Mouse (Mus musculus) adrenal gland, postnatal 4 days (tissue): Measurements from ENCODE around the gene Gm28374. TPM values are rescaled to one million over a fixed set of nuclear protein-coding genes. Genes with fewer than 3 reads are reported as not detected.

Source experiments
- DNase-seq, 2 experiments: peaks; one replicate each; pipeline ENCODE4 v3.0.0; 2021 to 2022; ENCODE audit warnings: low spot score in 2 of 2, mixed read lengths in 2 of 2
- total RNA-seq, 2 experiments: library from RNA; stranded (reverse); gene quantifications; 2 replicates each; pipeline ENCODE4 v1.2.3; 2021

Gene Gm28374
- total RNA-seq, 2 experiments from 2014 or later: 0.95 TPM; not detected in 1

DNA sequence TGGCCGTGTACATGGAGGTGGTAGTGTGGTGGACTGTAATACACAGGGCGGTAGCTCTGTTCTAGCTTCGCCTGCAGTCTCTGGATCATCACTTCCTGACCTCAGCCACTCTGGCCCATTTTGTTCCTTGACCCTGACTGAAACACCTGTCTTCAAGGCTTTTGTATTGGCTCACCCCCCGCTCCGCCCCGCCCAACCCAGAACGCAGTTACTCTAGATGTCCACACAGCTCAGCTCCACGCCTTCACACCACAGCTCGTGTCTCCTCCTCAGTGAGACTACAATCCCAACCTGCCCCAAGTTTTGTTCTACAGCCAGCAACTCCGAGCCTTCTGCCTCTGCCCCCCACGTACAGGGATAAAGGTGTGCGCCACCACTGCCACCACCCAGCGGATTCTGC is 6.8 kb upstream of the Gm28374 start:
- no peak for DNase-seq

DNA sequence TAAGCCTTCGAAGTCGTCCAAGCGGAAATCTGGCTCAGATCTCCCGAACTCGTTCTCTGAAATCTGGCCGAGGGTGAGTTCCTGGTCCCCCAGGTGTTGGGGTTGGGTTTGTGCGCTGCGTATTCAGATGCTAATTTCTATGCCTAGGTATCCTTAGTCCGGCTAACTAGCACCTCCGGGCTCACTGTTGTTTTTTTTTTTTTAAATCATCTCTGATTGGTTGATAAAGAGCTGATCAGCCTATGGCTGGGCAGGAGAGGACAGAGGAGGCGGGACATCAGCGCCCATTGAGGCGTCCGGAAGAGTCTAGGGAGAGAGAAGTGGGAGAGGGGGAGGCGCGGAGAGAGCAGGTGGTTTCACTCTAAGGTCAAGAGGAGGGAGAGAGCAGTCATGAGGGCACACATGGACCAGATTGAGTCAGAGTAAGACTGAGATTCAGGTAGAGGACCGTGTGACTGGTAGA is 3.4 kb upstream of the Gm28374 start:
- peak in 1 of 2 experiments; percentile 32 for DNase-seq

- peak; percentile 83 to 89 for DNase-seq
Observed at GRCm38 (mm10) chr19:6084478-6085248, 2.6 kb upstream of the Gm28374 start, which contains the start of the genes Zfpl1 and Cdca5. Gene Zfpl1, minus strand, starts transcription at chr19:6084956. Gene Cdca5, plus strand, starts transcription at chr19:6084983.

- no peak for DNase-seq
Observed at GRCm38 (mm10) chr19:6079983-6080480, 2.0 kb downstream of the Gm28374 start, which contains the start of gene Tmem262. Gene Tmem262, plus strand, starts transcription at chr19:6080033.

DNA sequence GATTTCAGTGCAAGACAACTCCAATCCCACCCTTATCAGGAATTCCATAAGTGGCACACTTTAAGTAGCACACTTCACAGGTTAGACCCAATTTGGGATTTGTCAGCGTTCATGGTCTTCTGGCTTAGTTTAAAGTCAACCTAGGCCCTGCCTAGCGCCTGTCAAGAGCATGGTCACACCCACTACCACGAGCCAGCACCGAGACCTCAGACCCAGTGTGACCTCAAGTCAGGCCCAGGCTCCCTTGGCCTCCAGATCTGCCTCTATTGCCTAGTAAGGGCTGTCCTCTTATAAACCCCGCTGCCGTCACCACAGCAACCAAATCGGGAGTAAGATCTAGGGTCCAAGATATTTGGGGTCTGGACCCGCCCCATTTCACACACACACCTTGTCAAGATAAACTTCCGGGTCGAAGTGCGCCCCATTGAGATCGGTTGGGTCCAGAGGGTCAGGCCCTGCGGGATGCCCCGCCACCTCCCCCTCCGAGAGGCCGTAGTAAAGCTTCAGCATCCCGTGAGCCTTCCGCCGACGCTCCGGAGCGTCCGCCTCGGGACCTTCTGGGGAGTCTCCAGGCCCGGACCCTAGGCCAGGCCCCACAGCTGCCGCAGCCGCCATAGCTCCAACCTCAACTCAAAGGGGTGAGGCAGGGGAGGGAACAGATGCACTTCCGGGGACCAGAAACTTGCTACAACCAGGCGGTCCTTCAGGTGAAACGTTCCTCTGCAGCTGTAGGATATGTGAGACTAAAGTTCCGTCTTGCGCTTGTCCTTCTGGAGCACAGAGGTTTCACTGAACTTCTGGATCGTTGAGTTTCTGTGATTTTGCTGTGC is 5.3 kb downstream of the Gm28374 start, which contains the start of gene Vps51:
Gene Vps51 (minus strand): TSS at position 668 of the 830 bp plus-strand sequence.
- peak; percentile 62 to 67 for DNase-seq

DNA sequence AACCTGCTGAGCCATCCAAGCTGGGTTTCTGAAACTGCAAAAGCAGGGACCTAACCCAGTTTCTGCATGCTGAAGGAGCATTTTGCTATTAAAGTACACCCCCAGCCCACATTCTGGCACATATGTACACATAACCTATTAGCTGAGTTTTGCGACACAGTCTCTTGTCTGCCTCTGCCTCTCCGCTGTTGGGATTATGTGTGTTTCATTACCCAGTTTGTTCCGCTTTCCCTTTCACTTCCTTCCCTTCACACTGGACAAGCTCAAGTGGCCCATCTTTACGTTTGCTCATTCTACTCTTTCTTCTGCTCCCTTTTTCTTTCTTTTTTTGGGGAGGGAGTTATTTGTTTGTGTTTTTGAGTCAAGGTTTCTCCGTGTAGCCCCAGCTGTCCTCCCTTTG is 8.2 kb downstream of the Gm28374 start:
- DNase-seq: no peak

- no peak for DNase-seq
Observed at GRCm38 (mm10) chr19:6071261-6071660, 10.8 kb downstream of the Gm28374 start.

DNA sequence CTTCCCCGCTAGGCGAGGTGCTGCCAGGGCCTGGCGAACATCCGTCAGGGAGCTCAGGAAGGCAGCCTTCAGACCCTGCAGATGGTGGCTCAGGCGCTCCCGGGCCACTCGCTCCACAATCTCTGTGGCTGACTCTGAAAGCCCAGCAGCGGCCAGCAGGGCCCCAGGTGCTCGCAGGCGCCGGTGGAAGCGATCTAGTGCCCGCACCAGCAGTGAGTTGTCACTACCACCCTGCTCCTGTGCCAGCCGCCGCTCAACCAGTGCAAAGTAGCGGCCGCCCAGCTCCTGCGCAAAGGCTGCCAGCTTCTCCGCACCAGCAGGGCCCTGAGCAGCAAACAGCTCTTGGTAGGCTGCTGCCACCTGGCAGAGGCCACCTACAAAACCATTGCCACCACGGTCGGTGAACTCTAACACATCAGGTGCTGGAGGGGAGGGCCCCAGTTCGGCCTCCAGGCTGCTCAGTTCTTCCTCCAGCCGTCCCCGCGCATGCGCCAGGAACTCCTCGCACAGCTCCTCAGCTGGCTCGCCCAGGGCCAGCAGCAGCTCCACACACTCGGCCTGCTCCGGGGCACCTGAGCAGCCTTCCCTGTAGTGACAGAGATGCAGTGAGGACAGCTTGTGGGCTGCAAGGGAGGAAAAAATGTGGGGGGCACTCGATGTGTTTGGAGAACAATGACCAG is 11.3 kb downstream of the Gm28374 start:
- DNase-seq: no peak

GRCm38 (mm10) chr19:6069851-6070250 is 12.2 kb downstream of the Gm28374 start:
- no peak for DNase-seq

GRCm38 (mm10) chr19:6068951-6069350 is 13.1 kb downstream of the Gm28374 start:
- DNase-seq: no peak

DNA sequence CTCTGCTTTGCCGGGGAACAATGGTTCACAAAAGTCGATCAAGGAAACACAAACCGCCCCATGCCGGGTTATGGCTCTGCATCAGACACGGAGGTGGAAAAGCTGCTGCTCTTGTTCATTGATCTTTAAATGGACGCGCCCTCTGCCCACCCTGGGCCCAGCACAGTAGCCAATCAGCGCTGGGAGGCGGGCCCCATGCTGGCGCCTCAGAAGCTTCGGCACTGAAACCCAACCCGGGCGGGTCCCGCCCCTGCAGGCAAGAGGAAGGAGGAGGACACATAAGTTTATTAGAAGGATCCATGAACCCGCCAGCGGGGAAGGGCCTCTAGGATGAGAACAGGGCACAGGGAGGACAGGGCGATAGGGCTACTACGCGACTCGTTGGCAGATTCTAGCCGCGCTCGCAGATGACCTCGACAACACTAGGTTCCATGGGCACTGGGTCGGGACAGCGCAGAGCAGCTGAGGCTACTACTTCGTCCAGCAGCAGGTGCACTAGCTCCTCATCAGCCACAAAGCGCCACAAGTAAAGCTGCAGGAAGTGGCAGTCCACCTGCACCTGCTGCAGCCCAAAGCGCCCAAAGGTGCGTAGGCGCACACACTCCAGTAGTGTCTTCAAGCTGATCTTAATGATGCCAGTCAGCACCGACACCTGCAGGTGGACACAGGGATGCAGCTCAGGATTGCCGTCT is 14.2 kb downstream of the Gm28374 start, which contains the start of gene Tm7sf2:
Gene Tm7sf2 (minus strand): TSS at position 650 of the 692 bp plus-strand sequence.
- DNase-seq: peak; percentile 83 to 93

DNA sequence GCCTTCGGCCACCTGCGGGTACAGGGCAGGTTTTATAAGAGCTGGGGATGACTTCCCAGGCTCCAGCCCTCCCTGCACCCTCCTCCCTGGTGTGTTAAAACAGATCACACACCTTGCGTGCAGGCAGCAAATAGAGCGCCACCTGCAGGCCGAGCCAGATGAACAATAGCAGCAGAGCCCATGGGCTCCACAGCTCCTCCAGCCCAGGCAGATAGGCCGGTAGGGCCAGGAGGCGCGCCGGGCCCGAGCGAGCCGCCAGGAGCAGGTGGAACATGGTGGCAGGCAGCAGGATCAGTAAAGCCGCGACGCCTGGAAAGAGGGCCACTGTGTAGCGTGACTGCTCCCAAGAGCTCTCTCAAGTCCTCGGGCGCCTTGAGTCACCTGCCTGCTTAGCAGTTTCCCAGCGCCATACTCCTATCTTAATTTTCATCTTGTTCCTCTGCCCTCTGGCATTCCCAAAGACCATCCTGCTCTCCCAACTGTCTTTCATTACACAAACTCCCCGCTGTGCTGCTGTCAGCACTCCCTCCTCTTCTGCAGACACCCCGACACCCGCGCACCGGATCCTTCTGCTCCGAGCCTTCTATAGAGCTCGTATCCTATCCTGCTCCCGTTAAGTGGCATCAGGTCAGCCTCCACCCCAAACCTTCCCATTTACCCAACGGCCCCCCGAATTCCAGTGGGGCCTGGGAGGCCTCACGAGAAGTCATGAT is 14.9 kb downstream of the Gm28374 start:
- DNase-seq: peak; percentile 54 to 72

DNA sequence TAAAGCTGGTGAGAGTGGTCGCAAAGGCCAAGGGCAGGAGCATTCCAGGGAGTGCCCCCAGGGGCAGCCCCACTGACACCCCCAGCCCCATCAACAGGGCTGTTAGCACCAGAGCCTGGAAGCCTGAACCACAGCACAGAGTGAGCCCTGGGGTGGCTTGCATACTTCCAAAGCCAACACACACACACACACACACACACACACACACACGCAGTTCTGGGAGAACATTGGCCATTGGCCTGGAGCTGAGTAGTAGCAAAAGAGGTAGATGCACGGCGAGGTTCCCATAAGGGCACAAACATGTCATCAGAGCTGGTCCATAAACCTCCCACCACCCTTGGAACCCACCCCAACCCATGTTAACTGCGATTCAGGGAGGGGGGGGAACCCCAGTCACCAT is 15.5 kb downstream of the Gm28374 start:
- DNase-seq: no peak

DNA sequence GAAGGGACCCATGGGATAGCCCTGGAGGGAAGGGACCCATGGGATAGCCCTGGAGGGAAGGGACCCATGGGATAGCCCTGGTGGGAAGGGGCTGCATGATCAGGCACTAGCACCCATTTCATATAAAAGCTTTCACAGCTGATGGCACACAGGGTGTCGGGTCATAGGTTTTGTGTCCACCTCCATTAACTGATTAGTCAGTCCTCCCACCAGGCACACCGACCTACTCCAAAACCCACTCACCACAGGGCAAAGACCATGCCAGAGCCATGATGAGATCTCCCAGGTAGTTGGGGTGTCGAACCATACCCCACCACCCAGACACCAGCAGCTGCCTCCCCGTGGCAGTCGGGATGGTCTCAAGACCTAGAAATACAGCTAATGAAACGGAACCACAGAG is 19.0 kb downstream of the Gm28374 start:
- no peak for DNase-seq

- no peak for DNase-seq
Observed at GRCm38 (mm10) chr19:6062418-6062817, 19.6 kb downstream of the Gm28374 start.

GRCm38 (mm10) chr19:6061641-6062302 is 20.3 kb downstream of the Gm28374 start:
- DNase-seq: no peak

- peak; percentile 74 to 87 for DNase-seq
Observed at GRCm38 (mm10) chr19:6061021-6061533, 21.0 kb downstream of the Gm28374 start, which contains the start of gene Znhit2. Gene Znhit2, plus strand, starts transcription at chr19:6061192.

DNA sequence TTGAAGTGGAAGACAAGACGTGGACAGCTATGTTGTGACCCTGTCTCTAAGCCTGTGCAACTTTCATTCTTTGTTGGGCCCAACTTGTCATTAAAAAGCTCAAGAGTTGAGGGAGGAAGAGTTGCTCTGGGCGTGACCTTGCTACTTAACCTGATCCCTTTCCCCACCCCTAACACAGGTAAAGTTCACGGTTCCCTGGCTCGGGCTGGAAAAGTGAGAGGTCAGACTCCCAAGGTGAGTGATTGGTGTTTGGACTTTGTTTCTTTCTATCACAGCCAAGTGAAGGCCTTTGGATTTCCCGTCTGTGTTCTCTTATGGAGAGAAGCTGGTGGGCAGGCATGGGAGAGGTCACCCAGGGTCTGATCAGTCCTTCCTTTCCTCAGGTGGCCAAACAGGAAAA is 23.1 kb downstream of the Gm28374 start:
- DNase-seq: no peak

- no peak for DNase-seq
Observed at GRCm38 (mm10) chr19:6058513-6058912, 23.5 kb downstream of the Gm28374 start.
